Mouse (Mus musculus): ENCODE data around the gene Snrk.
"Not testable (repeated sequence)": the region's sequence is repeated elsewhere in the genome, so short reads cannot be mapped to it uniquely, and the experiment has no call there.

The Snrk gene

GRCm38 (mm10) chr9:122143219-122143618, 26.2 kb downstream of the Snrk start:
- no peak for DNase-seq (ENCODE audit: low spot score in 2 of 2)

DNA sequence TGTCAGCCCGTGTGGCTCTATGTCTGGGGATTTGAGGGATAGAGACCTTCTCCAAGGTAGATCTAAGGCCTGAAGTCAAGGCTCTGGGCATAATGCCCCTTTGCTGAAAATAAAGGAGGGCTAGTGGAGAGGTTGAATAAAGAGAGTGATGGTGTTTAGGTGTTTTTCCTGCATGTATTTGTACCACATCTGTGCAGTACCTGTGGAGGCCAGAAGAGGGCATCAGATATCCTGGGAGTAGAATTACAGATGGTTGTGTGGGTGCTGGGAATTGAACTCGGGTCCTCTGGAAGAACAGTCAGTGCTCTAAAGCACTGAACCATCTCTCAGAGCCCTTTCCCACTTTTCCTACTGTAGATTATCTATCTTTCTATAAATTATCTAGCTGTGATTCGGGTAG, 27.7 kb downstream of the Snrk start:
- no peak for DNase-seq (ENCODE audit: low spot score in 2 of 2)

DNA sequence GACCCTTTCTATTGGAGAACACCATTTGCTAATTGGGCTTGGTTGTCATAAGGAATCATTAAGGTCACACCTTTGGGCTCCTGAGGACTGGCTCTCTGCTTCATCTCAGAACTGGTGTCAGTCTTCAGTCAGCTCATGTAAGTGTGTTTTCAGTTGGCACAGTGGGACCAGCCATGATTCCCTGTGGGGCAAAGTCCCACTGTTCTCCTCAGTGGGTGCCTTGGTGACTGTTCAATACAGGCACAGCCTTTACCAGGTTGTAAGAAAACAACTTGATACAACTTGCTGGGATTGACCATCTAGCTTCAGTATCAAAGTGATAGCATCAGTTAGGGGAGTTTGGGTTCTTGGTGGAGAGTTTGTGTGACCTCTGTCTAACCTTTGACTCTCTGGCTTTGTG, 28.6 kb downstream of the Snrk start:
- no peak for DNase-seq (ENCODE audit: low spot score in 2 of 2)

- no peak for DNase-seq (ENCODE audit: low spot score in 2 of 2)
These were observed 29.2 kb downstream of the Snrk start for GRCm38 (mm10) chr9:122146124-122146870.

- no peak for DNase-seq (ENCODE audit: low spot score in 2 of 2)
These were observed 31.3 kb downstream of the Snrk start for GRCm38 (mm10) chr9:122148356-122148755.

DNA sequence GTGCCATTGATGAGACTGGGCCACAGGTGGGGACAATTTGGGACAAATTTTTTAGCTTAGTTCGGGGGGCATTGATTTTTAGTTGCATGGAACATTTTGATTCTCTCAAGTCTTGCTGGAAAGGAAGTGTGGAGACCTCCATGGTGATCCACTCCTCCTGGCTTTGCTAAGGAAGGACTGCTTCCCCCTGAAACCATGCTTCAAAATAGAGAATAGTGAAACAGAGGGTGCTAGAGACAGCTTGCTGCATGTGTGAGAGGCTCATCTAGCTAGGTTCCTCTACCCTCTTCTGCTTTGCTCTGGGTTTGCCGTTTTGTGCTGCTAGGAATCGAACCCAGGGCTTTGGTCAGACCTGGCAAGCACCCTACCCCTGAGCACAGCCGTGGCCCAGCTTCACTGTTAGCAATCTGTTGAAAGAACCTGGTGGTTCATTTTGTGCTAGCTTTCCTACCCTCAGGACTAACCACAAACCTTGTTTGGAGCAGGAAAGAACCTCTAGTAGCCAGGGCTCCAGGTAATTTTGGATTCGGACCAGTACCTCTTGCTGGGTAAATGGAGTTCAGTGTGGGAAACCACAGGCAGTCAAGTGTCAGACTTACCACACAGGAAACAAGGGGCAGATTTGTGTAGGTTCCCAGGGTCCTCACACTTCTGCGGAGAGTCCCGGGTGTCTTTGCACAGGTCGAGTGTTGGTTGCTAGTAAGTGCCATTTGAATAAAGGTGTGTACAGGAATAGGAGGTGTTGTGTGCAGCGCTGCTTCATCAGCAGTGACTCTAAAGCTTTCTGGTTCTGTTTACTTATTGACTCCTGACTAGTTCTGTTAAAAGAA, 33.1 kb downstream of the Snrk start:
- DNase-seq (ENCODE audit: low spot score in 2 of 2): no peak

DNA sequence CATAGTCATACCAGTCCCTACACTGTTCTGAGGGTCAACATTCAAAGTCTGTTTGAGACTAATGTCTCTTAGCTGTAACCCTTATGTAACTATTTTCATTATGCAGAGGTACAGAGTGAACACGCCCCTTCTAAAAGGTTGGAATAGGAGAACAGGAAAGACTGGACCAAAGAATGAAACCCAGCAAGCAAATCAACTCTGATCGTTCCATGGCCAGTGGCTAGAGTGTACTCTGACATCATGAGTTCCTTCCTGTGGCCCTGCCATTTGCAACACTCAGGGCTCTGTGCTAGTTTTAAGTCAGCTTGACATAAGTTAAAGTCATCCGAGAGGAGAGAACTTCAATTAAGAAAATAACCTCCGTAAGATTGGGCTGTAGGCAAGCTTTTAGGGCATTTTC, 35.0 kb downstream of the Snrk start:
- no peak for DNase-seq (ENCODE audit: low spot score in 2 of 2)

GRCm38 (mm10) chr9:122152501-122152900, 35.4 kb downstream of the Snrk start:
- DNase-seq (ENCODE audit: low spot score in 2 of 2): no peak

- no peak for DNase-seq (ENCODE audit: low spot score in 2 of 2)
These were observed 36.4 kb downstream of the Snrk start for GRCm38 (mm10) chr9:122153436-122153835.

DNA sequence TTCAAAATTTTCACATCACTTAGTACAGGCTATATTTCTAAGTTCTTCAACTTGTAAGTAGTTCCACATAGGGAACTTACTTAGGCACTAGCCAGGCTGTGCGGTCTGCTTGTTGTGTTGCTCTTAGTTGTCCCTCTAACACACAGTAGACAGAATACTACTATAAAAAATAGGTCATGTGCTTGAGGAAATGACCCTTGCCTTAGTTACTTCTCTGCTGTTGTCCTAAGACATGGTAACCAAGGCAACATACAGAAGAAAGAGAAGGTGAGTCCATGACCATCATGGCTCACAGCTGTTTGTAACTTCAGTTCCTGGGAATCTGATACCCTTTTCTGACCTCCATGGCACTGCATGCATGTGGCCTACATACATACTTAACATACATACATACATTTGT, 38.1 kb downstream of the Snrk start:
- DNase-seq (ENCODE audit: low spot score in 2 of 2): no peak

- DNase-seq (ENCODE audit: low spot score in 2 of 2): no peak
These were observed 39.5 kb downstream of the Snrk start for GRCm38 (mm10) chr9:122156389-122157078.

GRCm38 (mm10) chr9:122157079-122157441, 40.0 kb downstream of the Snrk start:
- peak; percentile 39 to 41 for DNase-seq (ENCODE audit: low spot score in 2 of 2)

- DNase-seq (ENCODE audit: low spot score in 2 of 2): no peak
These were observed 47.5 kb downstream of the Snrk start for GRCm38 (mm10) chr9:122164535-122164934.

- not testable (repeated sequence) for DNase-seq (ENCODE audit: low spot score in 2 of 2)
These were observed 50.7 kb downstream of the Snrk start for GRCm38 (mm10) chr9:122167719-122168118.

GRCm38 (mm10) chr9:122169901-122170300, 52.8 kb downstream of the Snrk start:
- DNase-seq (ENCODE audit: low spot score in 2 of 2): no peak

- no peak for DNase-seq (ENCODE audit: low spot score in 2 of 2)
These were observed 55.6 kb downstream of the Snrk start for GRCm38 (mm10) chr9:122172612-122173186.

DNA sequence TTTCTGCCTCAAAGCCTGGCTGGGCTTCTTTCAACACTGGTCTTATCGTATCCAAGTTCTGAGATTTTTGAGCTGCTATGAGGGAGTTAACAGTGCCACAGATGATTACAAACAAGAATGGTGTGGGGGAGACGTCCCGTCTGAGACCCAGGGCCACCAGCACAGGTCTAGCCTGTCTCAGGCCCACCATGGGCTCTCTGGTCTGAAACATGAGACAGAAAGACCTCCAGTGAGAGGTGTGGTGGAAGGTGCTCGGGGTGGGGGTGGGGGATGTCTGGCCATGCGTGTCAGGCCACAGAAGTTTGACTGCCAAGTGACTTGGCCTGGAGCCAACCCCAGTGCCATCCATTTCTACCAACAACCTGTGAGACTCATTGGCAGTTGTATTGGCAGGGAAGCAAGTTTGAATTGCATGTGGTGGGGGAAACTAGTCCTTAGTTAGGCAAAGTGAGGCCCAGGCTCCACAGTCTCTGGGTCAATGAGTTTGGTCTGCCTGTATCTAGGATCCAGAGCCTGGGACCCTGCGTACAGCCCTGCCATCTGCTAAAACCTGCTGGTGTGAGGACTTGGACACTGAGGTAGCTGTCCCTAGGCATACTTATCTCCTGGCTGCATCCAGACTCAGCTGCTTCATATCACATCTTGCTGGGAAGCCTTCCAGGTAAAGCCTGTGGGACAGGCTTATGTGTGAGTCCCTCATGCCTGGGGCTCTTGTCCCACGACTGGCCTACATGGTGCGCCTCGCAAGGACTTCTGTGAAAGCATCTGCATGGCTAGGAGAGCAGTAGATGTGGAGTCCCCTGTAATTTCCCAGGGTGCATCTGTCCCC, 56.6 kb downstream of the Snrk start:
- no peak for DNase-seq (ENCODE audit: low spot score in 2 of 2)

DNA sequence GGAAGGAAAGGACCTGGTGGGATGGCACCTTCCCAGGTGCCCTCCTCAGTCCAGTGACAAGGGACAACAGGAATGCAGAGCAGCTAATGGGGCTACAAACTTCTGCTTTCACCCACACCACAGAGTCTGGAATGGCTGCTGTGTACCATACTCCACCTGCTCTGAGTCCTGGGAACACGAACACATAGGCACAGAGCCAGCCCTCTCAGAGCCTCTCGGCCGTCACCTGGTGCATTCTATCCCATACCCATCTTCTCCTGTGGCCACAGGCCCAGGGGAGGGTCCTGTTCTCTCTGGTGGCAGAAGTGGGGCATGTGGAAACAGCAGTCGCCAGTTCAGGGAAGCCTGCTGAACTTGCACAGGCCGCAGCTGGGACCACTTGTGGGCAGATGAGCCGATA, 57.7 kb downstream of the Snrk start:
- DNase-seq (ENCODE audit: low spot score in 2 of 2): no peak

DNA sequence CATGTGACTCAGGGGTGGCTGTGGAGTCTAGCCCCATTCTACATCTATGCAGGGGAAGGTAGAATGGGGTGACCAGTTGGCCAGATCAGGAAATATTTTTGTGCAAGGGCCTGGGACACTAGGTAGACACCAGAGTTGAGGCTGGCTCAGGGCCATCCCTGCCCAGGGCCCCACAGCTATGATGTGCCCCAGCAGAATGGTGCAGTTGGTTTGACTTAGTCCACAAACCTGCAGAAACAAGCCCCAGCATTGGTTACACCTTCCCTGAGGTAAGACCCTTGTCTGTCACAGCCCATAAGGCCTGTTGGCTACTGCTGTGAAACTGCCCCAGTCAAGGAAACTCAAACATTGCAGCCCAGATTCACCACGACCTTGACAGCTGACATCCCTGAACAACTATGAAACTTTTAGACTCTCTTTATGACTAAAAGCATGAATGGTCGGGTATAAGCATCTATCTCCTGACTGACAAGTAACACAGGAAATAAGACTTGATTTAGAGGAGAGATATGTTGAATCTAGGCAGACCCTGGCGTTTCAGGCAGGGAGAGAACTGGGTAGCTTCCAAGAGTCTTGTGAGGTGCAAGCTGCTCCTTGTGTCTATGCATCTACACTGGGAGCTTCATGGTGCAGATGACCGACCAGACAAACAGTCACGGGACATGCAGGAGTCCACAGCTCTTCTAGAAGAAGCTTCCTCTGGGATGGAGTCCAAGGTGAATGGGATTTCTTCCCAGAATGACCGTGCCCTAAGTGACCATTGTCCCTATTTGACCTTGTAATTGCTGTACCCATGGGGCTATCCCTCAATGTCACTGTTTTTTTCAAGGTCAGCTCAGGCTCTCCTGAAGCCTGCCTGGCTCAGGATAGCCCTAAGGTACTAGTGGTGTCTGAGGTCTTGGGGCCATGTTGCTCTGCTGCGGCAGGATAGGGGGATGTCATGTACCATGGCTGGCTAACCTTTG, 60.5 kb downstream of the Snrk start:
- DNase-seq (ENCODE audit: low spot score in 2 of 2): no peak

DNA sequence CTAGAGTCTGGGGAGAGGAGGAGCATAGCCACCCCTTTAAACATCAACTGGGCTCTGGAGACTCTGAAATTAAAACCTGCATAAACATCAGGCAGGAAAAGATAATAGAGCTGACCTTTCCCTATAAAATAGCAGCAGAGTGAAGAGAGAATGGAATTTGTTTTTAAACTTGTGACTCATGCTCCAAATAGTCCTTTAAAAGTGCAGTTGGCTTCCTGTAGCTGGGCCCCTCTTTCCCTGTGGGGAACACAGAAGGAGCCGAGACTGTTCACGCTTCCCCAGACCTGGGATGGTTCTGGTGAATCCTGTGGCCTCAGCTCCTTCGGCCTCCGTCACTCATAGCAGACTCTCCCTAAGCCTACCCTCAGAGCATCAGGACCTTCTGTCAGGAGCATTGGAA, 61.4 kb downstream of the Snrk start:
- no peak for DNase-seq (ENCODE audit: low spot score in 2 of 2)
